Mouse (Mus musculus): ENCODE data around the gene Ppp1r12b. TPM values are rescaled to one million over a fixed set of nuclear protein-coding genes. Genes with fewer than 3 reads are reported as not detected.

Gene Ppp1r12b
- polyA plus RNA-seq, 1 experiment = 8.9 TPM

DNA sequence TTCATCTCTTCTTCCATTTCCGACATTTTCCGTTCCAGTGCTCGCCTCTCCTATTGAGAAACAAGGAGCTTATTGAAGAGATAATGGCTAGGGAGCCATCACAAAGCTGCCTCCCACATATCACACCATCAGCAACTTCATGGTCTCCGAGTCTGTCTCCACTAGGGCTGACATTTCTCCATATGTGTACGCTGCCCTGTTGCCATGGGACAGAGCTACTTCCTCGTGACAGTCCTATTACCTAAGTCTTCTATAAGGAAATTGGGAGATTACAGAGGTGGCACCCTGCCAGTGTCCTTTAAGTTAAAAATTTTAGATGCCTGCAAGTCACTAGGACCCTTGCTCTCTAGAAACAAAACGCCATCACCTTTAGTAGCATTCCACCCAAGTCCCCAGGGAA lies 183.7 kb downstream of the Ppp1r12b start:
- Histone ChIP-seq H3K4me1 (ENCODE audit: control insufficient read depth, insufficient read depth, low read length) (no peaks in the 10 kb centered on the region), H3K4me3 (ENCODE audit: low read depth, low read length) (no peak overlapping the region), H3K27me3 (ENCODE audit: control insufficient read depth, insufficient read depth, low read length, poor library complexity, severe bottlenecking) (no peaks in the 10 kb centered on the region), H3K27ac (ENCODE audit: insufficient read depth, low read length) (no peak overlapping the region), H3K9ac (ENCODE audit: low read depth, poor library complexity, severe bottlenecking) (no peak overlapping the region), H3K9me3 (replicated peaks; ENCODE audit: control insufficient read depth, insufficient read depth, low read length, poor library complexity, severe bottlenecking) (no peaks in the 10 kb centered on the region), H3K36me3 (ENCODE audit: control insufficient read depth, insufficient read depth, low read length, poor library complexity, severe bottlenecking) (no peaks in the 10 kb centered on the region)
- TF ChIP-seq EP300 (IDR thresholded peaks at IDR 0.05; ENCODE audit: insufficient read depth, low read depth, low read length) (no peak), POLR2A (IDR thresholded peaks at IDR 0.05; ENCODE audit: insufficient read depth, low read length) (no peak), CTCF (IDR thresholded peaks at IDR 0.05; ENCODE audit: low read depth, low read length) (no peak)

DNA sequence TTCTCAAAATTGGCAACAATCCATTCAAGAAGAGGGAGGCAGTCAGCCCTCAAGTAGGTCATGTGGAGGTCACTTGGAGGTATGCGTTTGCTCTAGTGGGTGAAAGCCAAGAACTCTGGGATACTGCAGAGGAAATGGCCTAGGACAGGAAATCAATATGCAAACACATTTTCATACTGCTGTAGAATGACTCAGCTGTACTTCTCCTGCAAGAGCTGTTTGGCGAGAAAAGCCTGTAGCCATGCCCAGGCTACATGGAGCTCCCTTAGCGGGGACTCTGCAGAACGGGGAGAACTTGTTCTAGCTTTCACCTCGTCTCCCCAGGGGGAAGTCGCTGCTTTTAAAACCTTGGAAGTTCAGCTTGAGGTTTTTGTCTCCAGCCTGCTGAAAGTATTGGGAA lies 184.4 kb downstream of the Ppp1r12b start:
- H3K9ac ChIP-seq (ENCODE audit: low read depth, poor library complexity, severe bottlenecking) = no peak overlapping the region

DNA sequence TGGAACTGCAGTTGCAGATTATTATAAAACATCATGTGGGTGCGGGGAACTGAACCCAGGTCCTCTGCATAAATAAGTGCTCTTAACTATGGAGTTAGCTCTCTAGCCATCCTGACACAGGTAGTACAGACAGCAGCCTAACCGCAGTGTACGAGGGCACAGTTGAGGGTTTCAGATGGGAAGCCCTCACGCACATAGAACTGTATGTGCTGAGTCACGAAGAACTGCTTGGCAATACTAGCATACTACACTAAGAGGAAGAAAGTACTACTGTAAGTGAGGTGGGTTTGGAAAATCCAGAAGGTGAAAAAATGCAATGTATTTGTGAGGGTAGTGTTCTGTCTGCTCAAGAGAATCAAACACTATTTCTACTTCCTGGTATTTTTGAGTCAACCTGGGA lies 185.4 kb downstream of the Ppp1r12b start:
- Histone ChIP-seq H3K4me3 (ENCODE audit: low read depth, low read length) (no peak overlapping the region), H3K9ac (ENCODE audit: low read depth, poor library complexity, severe bottlenecking) (no peak overlapping the region), H3K9me3 (replicated peaks; ENCODE audit: control insufficient read depth, insufficient read depth, low read length, poor library complexity, severe bottlenecking) (no peaks in the 10 kb centered on the region), H3K27ac (ENCODE audit: insufficient read depth, low read length) (no peak overlapping the region), H3K4me1 (ENCODE audit: control insufficient read depth, insufficient read depth, low read length) (no peaks in the 10 kb centered on the region), H3K36me3 (ENCODE audit: control insufficient read depth, insufficient read depth, low read length, poor library complexity, severe bottlenecking) (no peaks in the 10 kb centered on the region), H3K27me3 (ENCODE audit: control insufficient read depth, insufficient read depth, low read length, poor library complexity, severe bottlenecking) (no peaks in the 10 kb centered on the region)
- TF ChIP-seq CTCF (IDR thresholded peaks at IDR 0.05; ENCODE audit: low read depth, low read length) = no peak
- no peak for TF ChIP-seq EP300 (IDR thresholded peaks at IDR 0.05; ENCODE audit: insufficient read depth, low read depth, low read length)
- no peak for TF ChIP-seq POLR2A (IDR thresholded peaks at IDR 0.05; ENCODE audit: insufficient read depth, low read length)

More for the DNA sequence above, 184.4 kb downstream of the Ppp1r12b start:
- no peaks in the 10 kb centered on the region for H3K4me1 ChIP-seq (ENCODE audit: control insufficient read depth, insufficient read depth, low read length)
- H3K4me3 ChIP-seq (ENCODE audit: low read depth, low read length) = no peak overlapping the region
- TF ChIP-seq POLR2A (IDR thresholded peaks at IDR 0.05; ENCODE audit: insufficient read depth, low read length) = no peak
- TF ChIP-seq EP300 (IDR thresholded peaks at IDR 0.05; ENCODE audit: insufficient read depth, low read depth, low read length) = no peak
- no peak for TF ChIP-seq CTCF (IDR thresholded peaks at IDR 0.05; ENCODE audit: low read depth, low read length)
- H3K9me3 ChIP-seq (replicated peaks; ENCODE audit: control insufficient read depth, insufficient read depth, low read length, poor library complexity, severe bottlenecking) = no peaks in the 10 kb centered on the region
- no peaks in the 10 kb centered on the region for H3K27me3 ChIP-seq (ENCODE audit: control insufficient read depth, insufficient read depth, low read length, poor library complexity, severe bottlenecking)
- H3K27ac ChIP-seq (ENCODE audit: insufficient read depth, low read length) = no peak overlapping the region
- H3K36me3 ChIP-seq (ENCODE audit: control insufficient read depth, insufficient read depth, low read length, poor library complexity, severe bottlenecking) = no peaks in the 10 kb centered on the region

DNA sequence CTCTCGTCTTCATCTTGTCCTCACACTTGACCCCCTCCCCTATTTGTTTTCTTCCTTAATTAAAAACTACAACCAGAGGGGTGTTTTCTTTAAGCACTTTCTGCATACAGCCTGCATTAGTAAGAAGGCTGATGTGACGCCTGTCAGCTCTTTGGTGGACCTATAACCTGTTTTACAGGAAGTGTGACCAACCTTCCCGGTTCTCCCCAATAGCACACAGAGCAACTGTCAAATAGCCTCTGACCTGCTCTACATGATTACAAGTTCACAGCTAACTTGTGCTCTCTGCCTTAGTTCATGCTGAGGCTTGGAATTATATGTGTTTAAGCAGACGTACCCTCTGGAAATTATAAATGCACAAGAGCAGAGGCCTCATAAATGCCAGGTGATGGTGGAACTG lies 189.3 kb downstream of the Ppp1r12b start:
- Histone ChIP-seq H3K36me3 (ENCODE audit: control insufficient read depth, insufficient read depth, low read length, poor library complexity, severe bottlenecking) (no peaks in the 10 kb centered on the region), H3K27me3 (ENCODE audit: control insufficient read depth, insufficient read depth, low read length, poor library complexity, severe bottlenecking) (no peaks in the 10 kb centered on the region), H3K27ac (ENCODE audit: insufficient read depth, low read length) (no peak overlapping the region), H3K4me1 (ENCODE audit: control insufficient read depth, insufficient read depth, low read length) (no peaks in the 10 kb centered on the region), H3K9me3 (replicated peaks; ENCODE audit: control insufficient read depth, insufficient read depth, low read length, poor library complexity, severe bottlenecking) (no peaks in the 10 kb centered on the region), H3K4me3 (ENCODE audit: low read depth, low read length) (no peak overlapping the region), H3K9ac (ENCODE audit: low read depth, poor library complexity, severe bottlenecking) (no peak overlapping the region)
- no peak for TF ChIP-seq CTCF (IDR thresholded peaks at IDR 0.05; ENCODE audit: low read depth, low read length)

DNA sequence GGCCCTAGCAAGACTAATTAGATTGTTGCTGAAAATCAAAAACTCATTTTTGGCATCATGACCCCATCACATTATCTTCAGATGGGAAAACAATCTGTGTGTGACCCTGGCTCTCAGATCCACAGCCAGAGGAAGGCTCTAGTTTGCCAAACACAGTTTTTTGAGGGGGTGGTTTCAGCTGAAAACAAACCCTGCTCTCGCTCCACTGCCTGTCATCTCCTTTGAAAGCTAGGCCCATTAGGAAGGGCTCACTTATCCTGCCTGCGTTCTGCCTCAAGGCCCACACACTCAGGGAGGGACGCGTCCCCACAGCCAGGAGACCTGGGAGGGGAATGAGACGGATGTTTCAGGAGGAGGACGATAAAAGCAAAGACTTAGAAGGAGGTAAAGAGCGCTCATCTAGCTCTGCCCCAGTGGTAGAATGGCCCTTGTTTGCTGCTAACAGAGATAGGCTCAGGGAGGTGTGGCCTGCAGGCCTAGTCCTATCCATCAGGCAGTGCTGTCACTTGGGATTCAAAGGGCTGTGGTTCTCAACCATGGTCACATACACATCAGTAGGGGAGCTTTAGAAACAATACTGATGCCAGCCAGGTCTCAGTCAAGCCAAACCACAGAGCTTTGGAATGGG lies 190.8 kb downstream of the Ppp1r12b start:
- Histone ChIP-seq H3K9ac (ENCODE audit: low read depth, poor library complexity, severe bottlenecking) (no peak overlapping the region), H3K27me3 (ENCODE audit: control insufficient read depth, insufficient read depth, low read length, poor library complexity, severe bottlenecking) (no peaks in the 10 kb centered on the region), H3K36me3 (ENCODE audit: control insufficient read depth, insufficient read depth, low read length, poor library complexity, severe bottlenecking) (no peaks in the 10 kb centered on the region), H3K4me3 (ENCODE audit: low read depth, low read length) (no peak overlapping the region), H3K27ac (ENCODE audit: insufficient read depth, low read length) (no peak overlapping the region), H3K9me3 (replicated peaks; ENCODE audit: control insufficient read depth, insufficient read depth, low read length, poor library complexity, severe bottlenecking) (no peaks in the 10 kb centered on the region), H3K4me1 (ENCODE audit: control insufficient read depth, insufficient read depth, low read length) (no peaks in the 10 kb centered on the region)
- no peak for TF ChIP-seq POLR2A (IDR thresholded peaks at IDR 0.05; ENCODE audit: insufficient read depth, low read length)
- TF ChIP-seq CTCF (IDR thresholded peaks at IDR 0.05; ENCODE audit: low read depth, low read length) = no peak
- no peak for TF ChIP-seq EP300 (IDR thresholded peaks at IDR 0.05; ENCODE audit: insufficient read depth, low read depth, low read length)

DNA sequence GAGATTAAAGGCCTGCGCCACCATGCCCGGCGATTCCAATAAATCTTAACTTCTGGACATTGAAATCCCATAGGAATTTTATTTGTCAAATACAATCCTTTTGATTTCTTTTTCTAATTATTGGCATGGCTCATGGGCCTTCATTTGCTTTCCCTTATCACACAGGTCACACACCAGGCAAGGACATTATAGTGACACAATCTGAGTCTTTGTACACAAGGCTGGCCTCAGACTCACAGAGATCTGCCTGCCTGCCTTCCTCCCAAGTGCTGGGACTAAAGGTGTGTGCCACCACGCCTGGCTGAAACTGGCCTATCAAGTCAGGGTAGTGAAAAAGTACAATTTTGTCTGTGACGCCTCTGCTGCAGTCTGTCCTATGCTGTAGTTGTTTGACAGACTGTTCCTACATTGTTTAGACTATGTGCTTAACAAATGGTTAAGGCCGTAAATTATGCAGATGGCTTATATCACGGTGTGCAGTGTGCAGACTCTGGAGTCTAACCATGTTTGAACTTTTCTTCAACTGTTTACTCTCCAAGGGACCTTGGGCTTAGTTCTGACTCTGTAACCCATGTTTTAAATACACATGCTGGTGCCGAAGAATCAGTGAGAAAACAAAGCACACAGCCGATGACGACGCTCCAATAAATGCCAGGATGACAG lies 191.8 kb downstream of the Ppp1r12b start:
- TF ChIP-seq EP300 (IDR thresholded peaks at IDR 0.05; ENCODE audit: insufficient read depth, low read depth, low read length) = no peak
- TF ChIP-seq POLR2A (IDR thresholded peaks at IDR 0.05; ENCODE audit: insufficient read depth, low read length) = no peak
- no peak for TF ChIP-seq CTCF (IDR thresholded peaks at IDR 0.05; ENCODE audit: low read depth, low read length)
- Histone ChIP-seq H3K9me3 (replicated peaks; ENCODE audit: control insufficient read depth, insufficient read depth, low read length, poor library complexity, severe bottlenecking) (no peaks in the 10 kb centered on the region), H3K4me3 (ENCODE audit: low read depth, low read length) (no peak overlapping the region), H3K27me3 (ENCODE audit: control insufficient read depth, insufficient read depth, low read length, poor library complexity, severe bottlenecking) (no peaks in the 10 kb centered on the region), H3K4me1 (ENCODE audit: control insufficient read depth, insufficient read depth, low read length) (no peaks in the 10 kb centered on the region), H3K27ac (ENCODE audit: insufficient read depth, low read length) (no peak overlapping the region), H3K9ac (ENCODE audit: low read depth, poor library complexity, severe bottlenecking) (no peak overlapping the region), H3K36me3 (ENCODE audit: control insufficient read depth, insufficient read depth, low read length, poor library complexity, severe bottlenecking) (no peaks in the 10 kb centered on the region)

Measured in ES-Bruce4 (cell line).